Mouse (Mus musculus): ENCODE measurements around the gene Cd84. TPM values are rescaled to one million over a fixed set of nuclear protein-coding genes. Genes with fewer than 3 reads are reported as not detected.

Cd84 gene
- polyA plus RNA-seq, 1 experiment, result 2.0 TPM

DNA sequence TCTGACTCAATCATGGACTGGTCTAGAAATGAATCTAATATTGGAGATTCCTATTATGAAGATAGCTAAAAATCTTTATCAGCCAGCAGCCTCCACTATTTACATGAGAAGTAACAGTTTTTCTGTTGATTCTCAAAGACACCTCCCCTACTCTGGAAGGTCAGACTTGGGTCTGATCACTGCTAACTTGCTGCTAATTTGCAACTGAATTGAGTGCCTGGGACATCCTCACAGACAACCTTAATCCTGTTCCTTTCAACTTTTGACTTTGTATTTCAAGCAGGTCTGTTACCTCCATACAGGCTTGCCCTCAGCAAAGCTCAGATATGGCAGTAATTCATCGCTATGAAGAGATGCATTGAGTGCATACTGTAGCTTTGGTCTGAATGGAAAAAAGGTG, 64.5 kb downstream of the Cd84 start:
- H3K27ac ChIP-seq (ENCODE audit: insufficient read depth, low read length), result no peak overlapping the region
- no peak for TF ChIP-seq CTCF (IDR thresholded peaks at IDR 0.05; ENCODE audit: borderline replicate concordance, insufficient read depth, low read length)
- TF ChIP-seq POLR2A (IDR thresholded peaks at IDR 0.05; ENCODE audit: low read depth, low read length), result no peak
- H3K4me3 ChIP-seq (ENCODE audit: insufficient read depth, low read length), result no peak overlapping the region
- no peaks in the 10 kb centered on the region for H3K4me1 ChIP-seq (ENCODE audit: control insufficient read depth, insufficient read depth, low read length)

DNA sequence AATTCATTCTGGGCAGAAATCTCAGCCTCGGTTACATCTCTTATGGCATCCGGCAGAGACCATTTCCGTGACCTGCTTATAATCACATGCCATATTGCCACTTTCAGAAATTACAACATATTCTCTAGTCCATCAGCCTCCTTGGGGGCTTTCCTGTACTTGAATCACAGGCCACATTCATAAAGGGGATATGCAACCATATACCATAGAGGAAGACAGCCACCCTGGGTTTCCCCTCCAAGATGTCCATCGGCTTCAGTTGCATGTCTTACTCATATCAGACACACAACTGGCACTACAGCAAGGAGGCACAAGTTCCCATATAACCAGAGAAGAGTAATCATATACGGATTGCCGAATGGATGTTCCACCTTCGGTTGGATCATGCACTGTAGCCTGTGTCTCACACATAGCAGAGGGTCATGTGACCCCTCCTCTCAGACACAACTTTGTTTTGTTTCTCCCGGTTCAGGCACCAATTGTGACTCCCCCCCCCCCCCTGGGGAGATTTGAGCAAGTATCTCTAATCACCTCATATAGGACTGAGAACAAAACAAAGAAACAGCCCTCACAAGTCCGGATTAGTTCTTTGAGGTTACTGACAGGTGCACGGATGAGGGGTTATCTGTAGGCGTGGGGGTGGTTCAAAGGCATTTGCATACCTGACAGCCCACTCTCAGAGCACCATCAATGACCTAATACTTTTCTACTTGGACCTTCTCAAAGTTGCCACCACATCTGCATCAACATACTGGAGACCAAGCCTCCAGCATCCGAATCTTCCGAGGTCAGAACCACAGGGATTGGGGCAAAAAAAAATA, 76.4 kb downstream of the Cd84 start:
- H3K4me3 ChIP-seq (ENCODE audit: insufficient read depth, low read length), result no peak overlapping the region
- H3K4me1 ChIP-seq (ENCODE audit: control insufficient read depth, insufficient read depth, low read length), result no peaks in the 10 kb centered on the region
- TF ChIP-seq POLR2A (IDR thresholded peaks at IDR 0.05; ENCODE audit: low read depth, low read length) (no peak), CTCF (IDR thresholded peaks at IDR 0.05; ENCODE audit: borderline replicate concordance, insufficient read depth, low read length) (no peak)
- H3K27ac ChIP-seq (ENCODE audit: insufficient read depth, low read length), result no peak overlapping the region

DNA sequence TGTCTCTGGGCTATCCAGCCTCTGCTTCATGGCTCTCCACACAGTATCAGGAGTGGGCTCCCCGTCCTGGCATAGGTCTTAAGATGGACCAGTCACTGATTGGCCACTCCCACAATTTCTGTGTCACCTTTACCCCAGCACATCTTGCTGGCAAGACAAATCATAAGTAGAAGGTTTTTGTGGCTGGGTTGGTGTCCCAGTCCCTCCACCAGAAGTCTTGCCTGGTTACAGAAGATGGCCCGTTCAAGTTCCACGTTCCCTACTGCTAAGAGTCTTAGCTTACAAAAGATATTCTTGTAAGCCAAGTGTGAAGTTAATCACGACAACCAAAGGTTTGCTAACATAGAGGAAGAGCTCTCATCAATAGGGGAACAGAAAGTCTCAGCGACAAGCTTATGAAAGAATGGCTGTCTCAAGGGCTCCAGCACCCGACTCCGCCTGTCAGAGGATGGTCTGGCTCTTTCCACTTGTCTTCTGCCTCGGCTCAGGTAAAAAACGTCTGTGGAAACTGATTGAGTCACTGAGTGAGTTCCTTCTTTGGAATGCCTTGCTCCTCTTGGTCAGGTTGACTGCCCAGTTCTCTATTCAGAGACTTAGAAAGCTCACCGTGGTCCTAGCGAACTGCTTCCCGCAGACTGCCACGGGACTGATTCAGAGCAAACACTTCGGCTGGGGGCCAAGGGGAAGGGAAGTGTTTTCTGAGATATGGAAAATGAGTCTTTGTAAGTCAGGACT, 78.0 kb downstream of the Cd84 start, which contains the start of gene Slamf6:
Gene Slamf6 (plus strand): TSS at position 211 of the 735 bp plus-strand sequence.
- Histone ChIP-seq H3K4me1 (ENCODE audit: control insufficient read depth, insufficient read depth, low read length) (no peaks in the 10 kb centered on the region), H3K4me3 (ENCODE audit: insufficient read depth, low read length) (no peak within 1 kb of the TSS), H3K27ac (ENCODE audit: insufficient read depth, low read length) (no peak within 1 kb of the TSS)

DNA sequence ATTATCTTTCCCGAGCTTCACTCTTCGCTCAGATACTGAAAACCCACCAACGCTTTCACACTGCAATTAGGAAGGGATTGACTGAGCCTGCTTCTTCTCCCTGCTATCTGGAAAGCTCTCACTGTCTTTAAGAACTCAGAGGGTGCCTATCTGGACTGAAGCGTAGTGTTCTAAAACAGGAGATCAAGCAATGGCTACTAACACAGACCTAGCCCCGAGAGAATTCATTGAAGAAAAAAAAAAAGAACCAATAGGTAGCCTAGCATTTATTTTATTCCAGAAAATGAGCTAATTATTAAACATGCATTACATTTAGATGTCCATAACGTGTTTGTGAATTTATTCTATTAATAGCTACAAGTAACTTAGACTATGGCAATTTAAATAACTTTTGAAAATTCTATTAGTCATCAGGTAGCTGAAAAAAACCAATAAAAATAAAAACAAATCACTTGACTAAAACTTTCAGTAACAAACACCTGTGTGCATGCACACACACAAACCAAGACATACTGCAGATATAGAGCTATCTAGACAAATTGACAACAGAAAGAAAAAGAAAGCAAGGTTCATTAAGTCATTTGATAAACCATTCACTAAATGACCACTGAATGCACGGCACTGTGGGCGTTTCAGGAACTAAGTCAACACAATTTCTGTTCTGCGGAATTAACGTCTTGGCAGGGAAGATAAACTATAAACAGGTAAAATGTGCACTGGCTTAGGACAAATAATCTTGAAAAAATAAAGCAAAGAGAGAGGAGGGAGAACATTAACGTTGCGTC, 78.8 kb downstream of the Cd84 start:
- no peaks in the 10 kb centered on the region for H3K4me1 ChIP-seq (ENCODE audit: control insufficient read depth, insufficient read depth, low read length)
- H3K4me3 ChIP-seq (ENCODE audit: insufficient read depth, low read length), result no peak overlapping the region
- no peak overlapping the region for H3K27ac ChIP-seq (ENCODE audit: insufficient read depth, low read length)
- TF ChIP-seq POLR2A (IDR thresholded peaks at IDR 0.05; ENCODE audit: low read depth, low read length) (no peak), CTCF (IDR thresholded peaks at IDR 0.05; ENCODE audit: borderline replicate concordance, insufficient read depth, low read length) (no peak)

More for the DNA sequence above, 78.0 kb downstream of the Cd84 start, which contains the start of gene Slamf6:
- TF ChIP-seq POLR2A (IDR thresholded peaks at IDR 0.05; ENCODE audit: low read depth, low read length), result no peak
- TF ChIP-seq CTCF (IDR thresholded peaks at IDR 0.05; ENCODE audit: borderline replicate concordance, insufficient read depth, low read length), result no peak

DNA sequence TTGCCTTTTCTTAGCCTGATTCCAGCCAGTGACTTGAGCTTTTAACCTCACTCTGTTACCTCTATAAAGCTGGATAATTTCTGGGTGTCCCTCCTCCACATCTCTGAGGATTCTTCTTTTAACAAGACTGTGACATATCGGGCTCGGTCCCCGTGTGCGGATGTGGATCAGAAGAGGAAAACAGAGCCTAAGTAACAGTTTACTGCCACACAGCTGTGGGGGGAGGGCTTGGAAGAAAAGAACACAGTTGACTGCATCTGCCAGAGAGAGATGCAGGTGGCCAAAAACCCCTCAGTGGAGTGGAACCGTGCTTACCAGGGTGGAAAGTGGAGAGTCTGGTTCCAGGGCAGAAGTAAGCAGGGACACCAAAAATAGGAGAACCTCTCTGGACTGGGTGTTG, 79.7 kb downstream of the Cd84 start:
- no peak overlapping the region for H3K27ac ChIP-seq (ENCODE audit: insufficient read depth, low read length)
- no peaks in the 10 kb centered on the region for H3K4me1 ChIP-seq (ENCODE audit: control insufficient read depth, insufficient read depth, low read length)
- H3K4me3 ChIP-seq (ENCODE audit: insufficient read depth, low read length), result no peak overlapping the region
- TF ChIP-seq CTCF (IDR thresholded peaks at IDR 0.05; ENCODE audit: borderline replicate concordance, insufficient read depth, low read length) (no peak), POLR2A (IDR thresholded peaks at IDR 0.05; ENCODE audit: low read depth, low read length) (no peak)

DNA sequence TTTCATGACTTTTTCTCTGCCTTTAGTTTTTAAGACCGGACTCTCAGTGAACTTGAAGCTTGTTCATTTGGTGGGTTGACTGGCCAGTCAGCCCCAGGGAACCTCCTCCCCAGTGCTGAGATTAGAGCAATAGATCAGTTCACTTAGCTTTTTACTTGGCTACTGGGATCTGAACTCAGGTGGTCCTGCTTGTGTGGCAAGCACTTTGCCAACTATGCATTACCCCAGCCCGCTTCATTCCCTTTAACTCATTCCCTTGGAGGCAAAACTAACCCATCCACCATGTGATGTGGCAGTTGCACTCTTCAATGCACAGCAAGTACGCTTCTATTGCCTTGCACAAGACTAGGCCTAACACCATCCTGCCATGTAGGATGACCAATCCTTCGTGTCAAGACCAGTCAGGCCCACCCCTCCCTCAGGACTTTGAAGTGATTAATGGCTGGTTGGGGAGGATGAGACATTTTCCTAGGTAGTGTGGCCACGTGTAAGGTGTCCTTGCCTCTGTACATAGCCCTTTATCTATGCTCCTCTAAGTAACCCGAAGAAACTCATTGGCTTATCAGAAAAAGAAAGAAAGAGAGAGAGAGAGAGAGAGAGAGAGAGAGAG, 80.5 kb downstream of the Cd84 start:
- Histone ChIP-seq H3K27ac (ENCODE audit: insufficient read depth, low read length) (no peak overlapping the region), H3K4me3 (ENCODE audit: insufficient read depth, low read length) (no peak overlapping the region), H3K4me1 (ENCODE audit: control insufficient read depth, insufficient read depth, low read length) (no peaks in the 10 kb centered on the region)
- TF ChIP-seq CTCF (IDR thresholded peaks at IDR 0.05; ENCODE audit: borderline replicate concordance, insufficient read depth, low read length), result no peak
- no peak for TF ChIP-seq POLR2A (IDR thresholded peaks at IDR 0.05; ENCODE audit: low read depth, low read length)

DNA sequence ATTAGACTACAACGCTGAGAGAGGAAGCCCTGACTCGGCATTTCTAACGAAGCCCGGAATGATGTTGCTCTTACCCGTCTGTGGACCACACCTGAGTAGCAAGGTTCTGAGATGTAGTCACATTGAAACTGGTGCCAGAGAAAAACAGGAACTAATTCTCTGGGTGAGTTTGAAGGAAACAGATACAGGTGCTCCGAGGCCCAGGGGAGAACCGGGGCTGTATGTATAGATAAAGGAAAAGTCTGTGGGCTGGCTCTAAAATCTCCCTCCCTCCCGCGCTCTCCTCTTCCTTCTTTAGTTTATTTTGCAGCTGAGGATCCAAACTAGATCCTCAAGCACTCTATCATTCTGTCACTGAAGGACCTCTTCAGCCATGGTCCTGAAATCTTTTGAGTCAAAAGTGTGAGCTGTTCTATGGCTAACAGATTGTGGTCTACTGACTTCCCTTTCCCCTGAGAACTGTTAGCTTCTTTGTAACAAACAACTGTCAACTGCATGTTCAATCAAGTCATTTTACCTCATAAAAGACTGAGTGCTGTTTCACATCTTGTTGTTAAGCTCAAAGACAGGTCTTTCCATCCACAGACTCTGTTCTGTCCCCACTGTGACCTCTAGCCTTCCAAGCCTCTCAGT, 81.6 kb downstream of the Cd84 start:
- Histone ChIP-seq H3K4me1 (ENCODE audit: control insufficient read depth, insufficient read depth, low read length) (no peaks in the 10 kb centered on the region), H3K4me3 (ENCODE audit: insufficient read depth, low read length) (no peak overlapping the region), H3K27ac (ENCODE audit: insufficient read depth, low read length) (no peak overlapping the region)
- TF ChIP-seq POLR2A (IDR thresholded peaks at IDR 0.05; ENCODE audit: low read depth, low read length) (no peak), CTCF (IDR thresholded peaks at IDR 0.05; ENCODE audit: borderline replicate concordance, insufficient read depth, low read length) (no peak)

DNA sequence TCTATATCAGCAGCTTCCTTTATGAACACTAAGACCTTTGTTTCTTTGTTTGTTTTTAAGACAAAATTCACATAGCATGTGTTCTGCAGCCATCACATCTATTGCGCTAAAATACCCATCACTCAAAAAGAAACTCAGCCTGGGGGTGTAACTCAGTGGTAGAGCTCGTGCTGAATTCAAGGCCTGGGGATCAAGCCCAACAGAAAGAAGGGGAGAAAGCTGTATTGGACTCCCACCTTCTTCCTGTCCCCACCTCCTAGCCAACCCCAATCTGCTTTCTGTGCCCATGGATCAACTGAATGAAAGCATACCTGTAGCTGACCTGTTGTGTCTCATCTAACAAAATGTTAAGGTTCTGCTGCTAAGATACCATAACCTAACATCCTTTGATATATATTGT, 82.1 kb downstream of the Cd84 start:
- Histone ChIP-seq H3K27ac (ENCODE audit: insufficient read depth, low read length) (no peak overlapping the region), H3K4me1 (ENCODE audit: control insufficient read depth, insufficient read depth, low read length) (no peaks in the 10 kb centered on the region), H3K4me3 (ENCODE audit: insufficient read depth, low read length) (no peak overlapping the region)
- no peak for TF ChIP-seq POLR2A (IDR thresholded peaks at IDR 0.05; ENCODE audit: low read depth, low read length)
- no peak for TF ChIP-seq CTCF (IDR thresholded peaks at IDR 0.05; ENCODE audit: borderline replicate concordance, insufficient read depth, low read length)

DNA sequence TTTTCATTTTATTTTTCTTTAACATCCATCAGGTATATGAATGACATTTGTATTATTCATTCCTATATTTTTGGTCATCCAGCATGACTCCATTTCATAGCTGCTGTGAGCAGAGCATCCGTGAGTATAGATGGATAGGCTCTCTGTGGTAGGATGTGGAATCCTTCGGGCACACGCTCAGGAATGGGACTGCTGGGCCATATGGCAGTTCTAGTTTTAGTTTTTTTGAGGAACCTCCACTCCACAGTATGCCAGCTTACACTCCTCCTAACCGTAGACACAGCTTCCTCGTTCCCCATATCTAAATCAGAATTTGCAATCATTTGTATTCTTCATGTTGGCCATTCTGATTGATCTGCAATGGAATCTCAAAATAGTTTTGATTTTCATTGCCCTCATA, 83.3 kb downstream of the Cd84 start:
- H3K27ac ChIP-seq (ENCODE audit: insufficient read depth, low read length), result no peak overlapping the region
- no peaks in the 10 kb centered on the region for H3K4me1 ChIP-seq (ENCODE audit: control insufficient read depth, insufficient read depth, low read length)
- no peak overlapping the region for H3K4me3 ChIP-seq (ENCODE audit: insufficient read depth, low read length)
- TF ChIP-seq POLR2A (IDR thresholded peaks at IDR 0.05; ENCODE audit: low read depth, low read length) (no peak), CTCF (IDR thresholded peaks at IDR 0.05; ENCODE audit: borderline replicate concordance, insufficient read depth, low read length) (no peak)

Data from embryonic fibroblast, embryonic 13.5 days (primary cell).